Comparison of ENCODE assay signal across 7 mouse cellular contexts in genomic region chr1:152090564-152091545, GRCm38 (mm10). TPM values are rescaled to one million over a fixed set of nuclear protein-coding genes. Genes with fewer than 3 reads are reported as not detected.
DNase-seq lines count a peak whose midpoint lies in the region; ATAC-seq lines count a peak whose summit lies in the region.

No protein-coding gene starts in this region.

- H3K4me2 ChIP-seq in forebrain, embryonic 15.5 days (replicated peaks): peak overlapping the region; percentile 81

- H3K4me1 ChIP-seq in brown adipose tissue, adult 24 weeks (ENCODE audit: control insufficient read depth, insufficient read depth, insufficient read length, low read length): no peaks in the 10 kb centered on the region; the same call in 1 of the 2 replicates
- H3K4me1 ChIP-seq in forebrain, embryonic 15.5 days: peaks cover 35% of the 10 kb centered on the region

- H3K27me3 ChIP-seq in forebrain, embryonic 15.5 days: no peaks in the 10 kb centered on the region

- H3K4me3 ChIP-seq in brown adipose tissue, adult 24 weeks (ENCODE audit: insufficient read depth, low read depth, low read length): peak overlapping the region; percentile 67
- H3K4me3 ChIP-seq in forebrain, embryonic 15.5 days: peak overlapping the region; percentile 96

- peak; percentile 85 for DNase-seq in R1 (ENCODE audit: low read depth, low spot score)
- DNase-seq in heart, postnatal 4 days: peak; percentile 61
- peak; percentile 66 to 67 for DNase-seq in layer of hippocampus, postnatal 14 days (ENCODE audit: low spot score in 2 of 2)
- DNase-seq in lung, postnatal 14 days: peak; percentile 34
- peak; percentile 53 to 68 for DNase-seq in right cerebral cortex, adult 2 months (ENCODE audit: low spot score in 2 of 2)

- under 1% methylated on average over 35 of the region's 36 CpGs for WGBS in forebrain, embryonic 15.5 days

- peak overlapping the region; percentile 95 for H3K9ac ChIP-seq in forebrain, embryonic 15.5 days (replicated peaks)

- ATAC-seq in forebrain, embryonic 15.5 days (replicated peaks): peak; percentile 74

- H3K36me3 ChIP-seq in forebrain, embryonic 15.5 days: no peaks in the 10 kb centered on the region

- no peak overlapping the region for H3K27ac ChIP-seq in brown adipose tissue, adult 24 weeks (replicated peaks; ENCODE audit: low read depth, low read length)
- H3K27ac ChIP-seq in forebrain, embryonic 15.5 days (replicated peaks): peak overlapping the region; percentile 97

- no peaks in the 10 kb centered on the region for H3K9me3 ChIP-seq in forebrain, embryonic 15.5 days

RNA-seq across cellular contexts. Expression of gene 1700025G04Rik, which starts 0.9 kb away (rescaled TPM):
- 4.4 and 6.1 TPM in 2 replicates for polyA plus RNA-seq in brown adipose tissue, adult 24 weeks (2012; ENCODE audit: insufficient read depth, insufficient read length, missing spikeins)
- polyA plus RNA-seq in forebrain, embryonic 15.5 days (2015; fragmentation: Nextera tagmentation; extraction: Ambion mirVana): 41.2 TPM in 2 replicates
- 10 to 100 TPM; 62.8 to 67.7 TPM for total RNA-seq in heart, postnatal 4 days (2021)
- total RNA-seq in layer of hippocampus, postnatal 14 days (2021): 10 to 100 TPM; 62.2 to 70.4 TPM

Comparison
In these comparisons a context has a peak if more than half of its experiments do, and no peak if none do; other contexts are left out.
1. DNase-seq: peak in every context shown above with its lines; median percentile 85 in R1; 66 in layer of hippocampus, postnatal 14 days; 61 in heart, postnatal 4 days; 60 in right cerebral cortex, adult 2 months; 34 in lung, postnatal 14 days.